Mouse (Mus musculus) layer of hippocampus, postnatal 36 days (tissue): Measurements from ENCODE around the gene Olfr1424. TPM values are rescaled to one million over a fixed set of nuclear protein-coding genes. Genes with fewer than 3 reads are reported as not detected.

Experiments
- total RNA-seq, 2 experiments: library from RNA; stranded (reverse); gene quantifications; 2 replicates each; pipeline ENCODE4 v1.2.3; 2021

Olfr1424 gene
- total RNA-seq, 2 experiments from 2014 or later = not detected

Other genes starting within 250 kb of the Olfr1424 start
- 10 to 100 TPM; 28.2 to 36.3 TPM for gene Stx3, start 243.3 kb downstream of the Olfr1424 start, total RNA-seq
- not detected for gene Olfr1417, start 223.5 kb downstream of the Olfr1424 start, total RNA-seq
- gene Olfr1418, start 201.6 kb downstream of the Olfr1424 start, total RNA-seq = not detected
- gene Olfr1419, start 187.6 kb downstream of the Olfr1424 start, total RNA-seq = not detected
- not detected for gene Olfr1420, start 176.1 kb downstream of the Olfr1424 start, total RNA-seq
- gene Patl1, start 150.3 kb downstream of the Olfr1424 start, total RNA-seq = 10 to 100 TPM; 19.8 to 24.8 TPM
- gene Osbp, start 96.7 kb downstream of the Olfr1424 start, total RNA-seq = 10 to 100 TPM; 51.1 to 52.3 TPM
- gene Olfr1423, start 21.4 kb downstream of the Olfr1424 start, total RNA-seq = not detected
- gene Olfr1425, start 15.0 kb upstream of the Olfr1424 start, total RNA-seq = not detected
- gene Olfr1426, start 29.3 kb upstream of the Olfr1424 start, total RNA-seq = not detected
- not detected for gene Olfr1427, start 40.7 kb upstream of the Olfr1424 start, total RNA-seq
- gene Olfr1428, start 53.2 kb upstream of the Olfr1424 start, total RNA-seq = not detected
- gene Olfr76, start 60.5 kb upstream of the Olfr1424 start, total RNA-seq = not detected
- gene Olfr1555-ps1, start 107.4 kb upstream of the Olfr1424 start, total RNA-seq = not detected
- not detected for gene Olfr1431, start 138.0 kb upstream of the Olfr1424 start, total RNA-seq
- gene Olfr1432, start 169.9 kb upstream of the Olfr1424 start, total RNA-seq = not detected
- gene Olfr262, start 179.0 kb upstream of the Olfr1424 start, total RNA-seq = not detected
- gene Olfr235, start 198.3 kb upstream of the Olfr1424 start, total RNA-seq = not detected
- gene Olfr1434, start 217.2 kb upstream of the Olfr1424 start, total RNA-seq = not detected
- gene Olfr1436, start 236.4 kb upstream of the Olfr1424 start, total RNA-seq = not detected